Mouse (Mus musculus) neural tube, embryonic 14.5 days (tissue): ENCODE data around the gene Sox12. TPM values are rescaled to one million over a fixed set of nuclear protein-coding genes. Genes with fewer than 3 reads are reported as not detected.
"Not testable (repeated sequence)": the region's sequence is repeated elsewhere in the genome, so short reads cannot be mapped to it uniquely, and the experiment has no call there.

Experiments used
- ATAC-seq: fragments of 200-750 bp; cut with Nextera tagmentation; 2 replicates; pipeline ENCODE4 v1.8.0; 2017; ENCODE audit warnings: low read depth, mild to moderate bottlenecking, moderate TSS enrichment, moderate library complexity
- H3K27ac ChIP-seq: fragments of 300-500 bp; sonication (generic); 2 replicates; pipeline ENCODE4 v1.5.1; 2014; ENCODE audit warnings: low read depth, mild to moderate bottlenecking, control low read depth, low read length, moderate library complexity, mixed read lengths
- H3K27me3 ChIP-seq: fragments of 300-500 bp; sonication (generic); 2 replicates; pipeline ENCODE4 v1.6.1; 2014; ENCODE audit warnings: low read length; ENCODE audit not compliant: control insufficient read depth, insufficient read depth
- H3K36me3 ChIP-seq: fragments of 300-500 bp; sonication (generic); 2 replicates; pipeline ENCODE4 v1.6.1; 2014; ENCODE audit warnings: low read length, mixed read lengths; ENCODE audit not compliant: control insufficient read depth, insufficient read depth
- H3K4me1 ChIP-seq: fragments of 300-500 bp; sonication (generic); 2 replicates; pipeline ENCODE4 v1.6.1; 2014; ENCODE audit warnings: low read length; ENCODE audit not compliant: control insufficient read depth, insufficient read depth
- H3K4me2 ChIP-seq: fragments of 300-500 bp; sonication (generic); 2 replicates; pipeline ENCODE4 v1.6.1; 2014; ENCODE audit warnings: mild to moderate bottlenecking, low read depth, low read length, control low read depth
- H3K4me3 ChIP-seq: fragments of 300-500 bp; sonication (generic); 2 replicates; pipeline ENCODE4 v1.5.1; 2014; ENCODE audit warnings: low read depth, low read length, control low read depth, mixed read lengths
- H3K9ac ChIP-seq: fragments of 300-500 bp; sonication (generic); replicated peaks from 2 replicates; pipeline ENCODE4 v1.6.1; 2014; ENCODE audit warnings: low read depth, mild to moderate bottlenecking, control low read depth, low read length, mixed read lengths
- H3K9me3 ChIP-seq: fragments of 300-500 bp; sonication (generic); 2 replicates; pipeline ENCODE4 v1.6.1; 2016; ENCODE audit warnings: low read length; ENCODE audit not compliant: control insufficient read depth
- WGBS: fragments of 180-500 bp; shearing (Covaris S2); extraction: QIAGEN DNeasy Blood & Tissue Kit; methylation state at CpG from one replicate; pipeline ENCODE4 v1.1.7; 2014; 5-methylcytosine and 5-hydroxymethylcytosine counted together
- polyA plus RNA-seq: library from polyadenylated mRNA; unstranded; fragments of >200 nt; fragmentation: Nextera tagmentation; extraction: Ambion mirVana; gene quantifications from 2 replicates; pipeline ENCODE4 v1.2.1, GENCODE M21; 2014

The Sox12 gene
- polyA plus RNA-seq, 1 experiment from 2014 or later, result 19.2 TPM

GRCm38 (mm10) chr2:152368532-152369140, 29.2 kb downstream of the Sox12 start:
- Histone ChIP-seq H3K9ac (no peak overlapping the region), H3K4me2 (no peak overlapping the region), H3K36me3 (no peaks in the 10 kb centered on the region), H3K9me3 (no peaks in the 10 kb centered on the region), H3K4me1 (0 out of 2 replicates have a peak, but pooled peaks cover 3% of the 10 kb centered on the region), H3K27ac (no peak overlapping the region), H3K4me3 (no peak overlapping the region), H3K27me3 (no peaks in the 10 kb centered on the region)
- peak; percentile 56; the same call in 1 of the 2 replicates for ATAC-seq
- 30% methylated on average over 14 of the region's 14 CpGs for WGBS

GRCm38 (mm10) chr2:152367917-152368316, 29.9 kb downstream of the Sox12 start:
- Histone ChIP-seq H3K36me3 (no peaks in the 10 kb centered on the region), H3K4me2 (no peak overlapping the region), H3K9me3 (no peaks in the 10 kb centered on the region), H3K9ac (no peak overlapping the region), H3K4me3 (no peak overlapping the region), H3K4me1 (0 out of 2 replicates have a peak, but pooled peaks cover 5% of the 10 kb centered on the region), H3K27ac (no peak overlapping the region), H3K27me3 (no peaks in the 10 kb centered on the region)
- WGBS, result 81% methylated on average over 5 of the region's 5 CpGs
- ATAC-seq, result no peak

DNA sequence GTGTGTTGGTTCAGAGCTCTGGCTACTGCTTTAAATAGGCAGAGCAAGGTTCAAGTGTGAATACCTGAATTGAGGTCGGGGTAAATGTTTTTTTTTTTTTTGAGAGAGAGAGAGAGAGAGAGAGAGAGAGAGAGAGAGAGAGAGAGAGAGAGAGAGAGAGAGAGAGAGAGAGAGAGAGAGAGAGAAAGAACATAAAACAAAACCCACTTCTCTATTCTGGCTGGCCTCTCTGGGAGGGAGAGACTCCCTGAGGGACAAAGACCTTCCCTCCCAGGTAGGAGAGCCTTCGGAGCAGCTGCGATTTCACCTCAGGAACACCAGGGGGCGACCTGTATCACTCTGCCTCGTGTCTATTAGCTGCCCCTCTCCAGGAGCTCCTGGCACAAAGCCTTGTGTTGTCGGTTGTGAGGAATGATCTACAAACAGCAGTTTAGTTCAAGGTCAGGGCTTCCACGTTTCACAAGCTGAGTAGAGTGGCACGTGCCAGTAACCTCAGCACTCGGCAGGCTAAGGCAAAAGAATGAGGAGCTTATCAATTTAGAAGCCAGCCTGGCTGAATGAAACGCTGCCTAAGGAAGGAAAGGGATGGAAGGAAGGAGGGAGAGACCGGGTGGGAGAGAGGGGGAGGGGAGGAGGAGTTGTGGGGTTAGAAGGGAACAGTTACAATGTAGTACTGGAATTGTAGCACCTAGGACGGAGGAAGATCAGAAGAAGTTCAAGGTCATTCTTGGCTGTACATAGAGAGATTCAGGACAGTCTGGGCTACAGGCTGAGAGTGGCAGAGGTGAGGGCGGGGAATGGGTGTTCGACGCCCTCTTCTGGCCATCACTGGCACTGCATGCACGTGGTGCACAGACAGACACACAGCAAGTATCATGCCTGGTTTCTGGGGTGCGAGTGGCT, 34.4 kb downstream of the Sox12 start:
- 12% methylated on average over 17 of the region's 17 CpGs for WGBS
- ATAC-seq, result peak; percentile 71
- H3K36me3 ChIP-seq, result no peaks in the 10 kb centered on the region
- no peaks in the 10 kb centered on the region for H3K9me3 ChIP-seq
- no peak overlapping the region for H3K4me3 ChIP-seq
- peak overlapping the region; percentile 62 for H3K27ac ChIP-seq
- no peak overlapping the region for H3K9ac ChIP-seq
- peak overlapping the region; percentile 35 for H3K4me2 ChIP-seq
- H3K4me1 ChIP-seq, result 0 out of 2 replicates have a peak, but pooled peaks cover 5% of the 10 kb centered on the region
- no peaks in the 10 kb centered on the region for H3K27me3 ChIP-seq

DNA sequence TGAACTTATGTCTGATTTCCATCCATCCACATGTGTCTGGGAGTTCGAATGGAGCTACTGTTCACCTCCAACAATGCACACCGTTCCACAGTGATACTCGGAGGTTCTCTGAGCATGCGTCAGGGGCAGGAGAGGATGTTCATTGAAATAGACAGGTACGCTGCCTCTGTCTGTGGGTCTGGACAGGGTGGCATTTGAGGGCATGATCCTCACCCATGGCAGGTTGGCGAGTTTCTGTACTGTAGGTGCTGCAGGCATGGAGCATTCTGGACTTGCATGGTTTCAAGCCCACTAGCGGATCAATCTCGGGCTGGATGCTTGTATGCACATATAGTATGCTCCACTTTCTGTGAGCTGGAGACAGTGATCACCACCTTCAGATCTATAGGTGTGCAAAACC, 36.7 kb downstream of the Sox12 start:
- no peak for ATAC-seq
- Histone ChIP-seq H3K9me3 (no peaks in the 10 kb centered on the region), H3K4me2 (no peak overlapping the region), H3K4me3 (no peak overlapping the region), H3K36me3 (no peaks in the 10 kb centered on the region), H3K4me1 (0 out of 2 replicates have a peak, but pooled peaks cover 5% of the 10 kb centered on the region), H3K27me3 (no peaks in the 10 kb centered on the region), H3K9ac (no peak overlapping the region), H3K27ac (no peak overlapping the region)
- WGBS, result 88% methylated on average over 8 of the region's 8 CpGs

GRCm38 (mm10) chr2:152360271-152360775, 37.5 kb downstream of the Sox12 start:
- Histone ChIP-seq H3K27me3 (no peaks in the 10 kb centered on the region), H3K4me3 (no peak overlapping the region), H3K4me2 (no peak overlapping the region), H3K4me1 (0 out of 2 replicates have a peak, but pooled peaks cover 5% of the 10 kb centered on the region), H3K27ac (no peak overlapping the region), H3K9me3 (no peaks in the 10 kb centered on the region), H3K9ac (no peak overlapping the region), H3K36me3 (no peaks in the 10 kb centered on the region)
- ATAC-seq, result no peak
- WGBS, result 61% methylated on average over 7 of the region's 7 CpGs

- Histone ChIP-seq H3K9me3 (no peaks in the 10 kb centered on the region), H3K4me2 (no peak overlapping the region), H3K9ac (no peak overlapping the region), H3K36me3 (no peaks in the 10 kb centered on the region), H3K27ac (no peak overlapping the region), H3K27me3 (no peaks in the 10 kb centered on the region), H3K4me3 (no peak overlapping the region), H3K4me1 (0 out of 2 replicates have a peak, but pooled peaks cover 5% of the 10 kb centered on the region)
- WGBS, result 89% methylated on average over 5 of the region's 5 CpGs
- ATAC-seq, result no peak
Observed at GRCm38 (mm10) chr2:152359616-152360015, 38.2 kb downstream of the Sox12 start.

GRCm38 (mm10) chr2:152358977-152359376, 38.9 kb downstream of the Sox12 start:
- not testable (repeated sequence) for H3K36me3 ChIP-seq, ATAC-seq, H3K27me3 ChIP-seq, H3K4me1 ChIP-seq, H3K9ac ChIP-seq, H3K4me2 ChIP-seq, H3K27ac ChIP-seq, H3K9me3 ChIP-seq, H3K4me3 ChIP-seq
- 74% methylated on average over 5 of the region's 5 CpGs for WGBS

- no peaks in the 10 kb centered on the region for H3K9me3 ChIP-seq
- no peaks in the 10 kb centered on the region for H3K4me1 ChIP-seq
- no peak overlapping the region for H3K9ac ChIP-seq
- no peak overlapping the region for H3K27ac ChIP-seq
- ATAC-seq, result no peak
- no peak overlapping the region for H3K4me2 ChIP-seq
- no peaks in the 10 kb centered on the region for H3K36me3 ChIP-seq
- H3K27me3 ChIP-seq, result no peaks in the 10 kb centered on the region
- no peak overlapping the region for H3K4me3 ChIP-seq
- WGBS, result 84% methylated on average over 3 of the region's 3 CpGs
Observed at GRCm38 (mm10) chr2:152357254-152357653, 40.6 kb downstream of the Sox12 start.
